Mouse (Mus musculus) olfactory bulb, adult 2 months (tissue): ENCODE data around the gene Hdac9. TPM values are rescaled to one million over a fixed set of nuclear protein-coding genes. Genes with fewer than 3 reads are reported as not detected.

ENCODE experiments used
- H3K27ac ChIP-seq: fragments of 200-500 bp; 2 replicates; pipeline ENCODE4 v1.5.1; 2012; ENCODE audit warnings: low read depth, low read length; ENCODE audit not compliant: insufficient read depth
- H3K4me1 ChIP-seq: fragments of 200-500 bp; 2 replicates; pipeline ENCODE4 v1.6.1; 2012; ENCODE audit warnings: low read length; ENCODE audit not compliant: control insufficient read depth, insufficient read depth
- H3K4me3 ChIP-seq: fragments of 200-500 bp; 2 replicates; pipeline ENCODE4 v1.5.1; 2012; ENCODE audit warnings: mild to moderate bottlenecking, low read depth, low read length, moderate library complexity; ENCODE audit not compliant: insufficient read depth
- CTCF ChIP-seq: fragments of 200-500 bp; IDR thresholded peaks from 2 replicates; pipeline ENCODE4 v1.5.1; 2012; ENCODE audit warnings: low read depth, mild to moderate bottlenecking, low read length, moderate library complexity; ENCODE audit not compliant: insufficient read depth
- POLR2A ChIP-seq: fragments of 200-500 bp; IDR thresholded peaks from 2 replicates; pipeline ENCODE4 v1.6.1; 2012; ENCODE audit warnings: mild to moderate bottlenecking, low read depth, low read length, moderate library complexity; ENCODE audit not compliant: insufficient read depth
- WGBS: fragments of 180-500 bp; shearing (Covaris S2); methylation state at CpG from one replicate; pipeline ENCODE4 v1.1.7; 2018; 5-methylcytosine and 5-hydroxymethylcytosine counted together
- polyA plus RNA-seq: library from polyadenylated mRNA; stranded (reverse); fragments of >200 nt; gene quantifications from 2 replicates; pipeline ENCODE4 v1.2.4, GENCODE M21; 2012; ENCODE audit warnings: low replicate concordance; ENCODE audit not compliant: missing spikeins, insufficient read depth, insufficient read length

The Hdac9 gene
- polyA plus RNA-seq, 1 experiment = not detected

- WGBS = 94% methylated on average over 3 of the region's 3 CpGs
- no peaks in the 10 kb centered on the region for H3K4me1 ChIP-seq
- TF ChIP-seq POLR2A = no peak
- TF ChIP-seq CTCF = no peak
These were observed 678.1 kb downstream of the Hdac9 start for GRCm38 (mm10) chr12:34238796-34239195.

GRCm38 (mm10) chr12:34231621-34232150 is 685.2 kb downstream of the Hdac9 start:
- TF ChIP-seq CTCF = no peak
- TF ChIP-seq POLR2A = no peak
- Histone ChIP-seq H3K4me1 (no peaks in the 10 kb centered on the region), H3K27ac (no peak overlapping the region), H3K4me3 (no peak overlapping the region)
- WGBS = 80% methylated on average over 4 of the region's 4 CpGs

More at GRCm38 (mm10) chr12:34238796-34239195, 678.1 kb downstream of the Hdac9 start:
- H3K27ac ChIP-seq = no peak overlapping the region
- no peak overlapping the region for H3K4me3 ChIP-seq

- WGBS = 67% methylated on average over 2 of the region's 2 CpGs
- no peak for TF ChIP-seq POLR2A
- no peak for TF ChIP-seq CTCF
- H3K27ac ChIP-seq = no peak overlapping the region
- no peak overlapping the region for H3K4me3 ChIP-seq
- no peaks in the 10 kb centered on the region for H3K4me1 ChIP-seq
These were observed 692.4 kb downstream of the Hdac9 start for GRCm38 (mm10) chr12:34224505-34224904.

GRCm38 (mm10) chr12:34221014-34221413 is 695.9 kb downstream of the Hdac9 start:
- Histone ChIP-seq H3K4me3 (no peak overlapping the region), H3K4me1 (no peaks in the 10 kb centered on the region), H3K27ac (no peak overlapping the region)
- 86% methylated on average over 9 of the region's 9 CpGs for WGBS
- no peak for TF ChIP-seq POLR2A
- TF ChIP-seq CTCF = no peak

- no peak overlapping the region for H3K4me3 ChIP-seq
- TF ChIP-seq POLR2A (no peak), CTCF (no peak)
- H3K27ac ChIP-seq = no peak overlapping the region
- 56% methylated on average over 9 of the region's 9 CpGs for WGBS
- H3K4me1 ChIP-seq = no peaks in the 10 kb centered on the region
These were observed 696.6 kb downstream of the Hdac9 start for GRCm38 (mm10) chr12:34220051-34220926.

- Histone ChIP-seq H3K4me3 (no peak overlapping the region), H3K27ac (no peak overlapping the region), H3K4me1 (no peaks in the 10 kb centered on the region)
- TF ChIP-seq CTCF (no peak), POLR2A (no peak)
- 97% methylated on average over 2 of the region's 2 CpGs for WGBS
These were observed 698.3 kb downstream of the Hdac9 start for GRCm38 (mm10) chr12:34218561-34218960.

GRCm38 (mm10) chr12:34215023-34216020 is 701.6 kb downstream of the Hdac9 start:
- WGBS = 61% methylated on average over 17 of the region's 17 CpGs
- Histone ChIP-seq H3K4me3 (no peak overlapping the region), H3K4me1 (no peaks in the 10 kb centered on the region), H3K27ac (no peak overlapping the region)
- TF ChIP-seq CTCF (no peak), POLR2A (no peak)

- 79% methylated on average over 3 of the region's 3 CpGs for WGBS
- TF ChIP-seq CTCF (no peak), POLR2A (no peak)
- no peaks in the 10 kb centered on the region for H3K4me1 ChIP-seq
These were observed 704.7 kb downstream of the Hdac9 start for GRCm38 (mm10) chr12:34212162-34212561.

GRCm38 (mm10) chr12:34201471-34201870 is 715.4 kb downstream of the Hdac9 start:
- WGBS = 82% methylated on average over 3 of the region's 3 CpGs

More at GRCm38 (mm10) chr12:34212162-34212561, 704.7 kb downstream of the Hdac9 start:
- no peak overlapping the region for H3K27ac ChIP-seq
- H3K4me3 ChIP-seq = no peak overlapping the region

More at GRCm38 (mm10) chr12:34201471-34201870, 715.4 kb downstream of the Hdac9 start:
- Histone ChIP-seq H3K4me3 (no peak overlapping the region), H3K27ac (no peak overlapping the region), H3K4me1 (no peaks in the 10 kb centered on the region)
- TF ChIP-seq POLR2A (no peak), CTCF (no peak)
